ENCODE assay signal across 26 mouse cellular contexts in the genomic region with DNA sequence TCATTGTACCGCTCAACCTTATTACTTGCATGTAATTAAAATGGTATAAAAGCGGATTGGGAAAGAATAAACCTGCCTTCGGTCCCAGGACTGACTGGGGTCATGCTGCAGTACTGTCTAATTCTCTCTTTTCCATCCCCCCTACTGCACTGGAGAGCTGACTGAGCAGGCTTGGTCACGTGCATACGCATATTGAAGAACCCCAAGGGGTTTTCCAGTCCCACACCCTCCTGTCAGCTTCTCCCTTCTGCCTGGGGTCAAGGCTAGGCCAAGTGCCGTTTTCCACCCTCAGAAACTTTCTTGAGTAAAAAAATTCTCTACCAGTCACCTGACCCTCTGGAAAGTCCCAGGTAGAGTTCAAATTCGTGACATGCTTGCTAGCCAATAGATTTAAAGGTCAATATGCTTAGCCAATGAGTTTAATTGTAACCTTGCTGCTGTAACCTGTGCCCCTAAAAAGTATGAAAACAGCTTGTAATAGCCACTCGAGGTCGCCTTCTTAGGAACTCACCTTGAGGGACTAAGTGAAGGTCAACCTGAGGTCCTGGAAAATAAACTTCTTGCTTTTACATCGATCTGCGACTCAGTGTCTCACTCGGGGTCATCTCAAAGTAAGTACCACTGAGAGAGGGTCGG. TPM values are rescaled to one million over a fixed set of nuclear protein-coding genes. Genes with fewer than 3 reads are reported as not detected.
DNase-seq lines count a peak whose midpoint lies in the region; ATAC-seq lines count a peak whose summit lies in the region.
"Had no signal": no experiment of that assay in that cellular context is flagged by ENCODE, and none has a peak within 500 bp of the region (broad histone marks: within the 10 kb centered on the region; RNA-seq: fewer than 3 reads in every experiment).

No protein-coding gene starts in this region.

- H3K27ac ChIP-seq in kidney, embryonic 16.5 days (ENCODE audit: low read length): peak overlapping the region; percentile 27; the same call in 1 of the 2 replicates
- H3K27ac ChIP-seq: embryonic facial prominence, embryonic 13.5 days; forebrain, embryonic 13.5 days; hindbrain, embryonic 15.5 days; left cerebral cortex, adult 2 months; liver, embryonic 13.5 days; midbrain, embryonic 13.5 days; neural tube, embryonic 12.5 days; stomach, postnatal 0 days had no signal

- no peak overlapping the region for H3K9ac ChIP-seq in kidney, embryonic 16.5 days (replicated peaks; ENCODE audit: low read length)
- H3K9ac ChIP-seq: embryonic facial prominence, embryonic 13.5 days; forebrain, embryonic 13.5 days; hindbrain, embryonic 15.5 days; liver, embryonic 13.5 days; midbrain, embryonic 13.5 days; neural tube, embryonic 12.5 days had no signal

- no peaks in the 10 kb centered on the region for H3K9me3 ChIP-seq in kidney, embryonic 16.5 days (ENCODE audit: low read length)
- H3K9me3 ChIP-seq: embryonic facial prominence, embryonic 13.5 days; forebrain, embryonic 13.5 days; hindbrain, embryonic 15.5 days; liver, embryonic 13.5 days; midbrain, embryonic 13.5 days; neural tube, embryonic 12.5 days had no signal

- no peak for DNase-seq in kidney, adult 11 months
- peak; percentile 59 for DNase-seq in CD4-positive, CD25-positive, alpha-beta regulatory T cell, adult 2 months (ENCODE audit: low read depth, low spot score)
- peak; percentile 88 for DNase-seq in ES-CJ7 (ENCODE audit: low read depth, low spot score)
- DNase-seq in induced T-regulatory cell, adult 2 months (ENCODE audit: low read depth): peak; percentile 82
- DNase-seq: adrenal gland, adult 2 months; cerebellum, adult 18-20 months; cerebellum, postnatal 14 days; kidney, adult 8-10 months; layer of hippocampus, adult 9-11 months; liver, embryonic 13.5 days; lung, adult 2 months; lung, postnatal 14 days; right cerebral cortex, postnatal 4 days had no signal

- H3K27me3 ChIP-seq in kidney, embryonic 16.5 days (ENCODE audit: insufficient read depth, low read length): no peaks in the 10 kb centered on the region
- H3K27me3 ChIP-seq: embryonic facial prominence, embryonic 13.5 days; hindbrain, embryonic 15.5 days; neural tube, embryonic 12.5 days had no signal

- no peak overlapping the region for H3K4me2 ChIP-seq in kidney, embryonic 16.5 days (replicated peaks; ENCODE audit: low read depth, low read length)
- H3K4me2 ChIP-seq: embryonic facial prominence, embryonic 13.5 days; forebrain, embryonic 13.5 days; hindbrain, embryonic 15.5 days; liver, embryonic 13.5 days; midbrain, embryonic 13.5 days; neural tube, embryonic 12.5 days had no signal

- no peak; the same call in 1 of the 2 replicates for ATAC-seq in kidney, embryonic 16.5 days (ENCODE audit: low FRiP score, low TSS enrichment)
- ATAC-seq in erythroblast, adult 5-6 weeks (replicated peaks; ENCODE audit: low FRiP score, poor library complexity, severe bottlenecking): no peak
- no peak for ATAC-seq in inflammation-experienced regulatory T-cells, adult 6 months
- ATAC-seq: forebrain, embryonic 13.5 days; midbrain, embryonic 13.5 days had no signal

- no peaks in the 10 kb centered on the region for H3K36me3 ChIP-seq in kidney, embryonic 16.5 days (ENCODE audit: insufficient read depth, low read length)
- H3K36me3 ChIP-seq: embryonic facial prominence, embryonic 13.5 days; hindbrain, embryonic 15.5 days; liver, embryonic 13.5 days; midbrain, embryonic 13.5 days; neural tube, embryonic 12.5 days had no signal

- WGBS in kidney, embryonic 16.5 days: 72% methylated on average over 13 of the region's 13 CpGs

- 0 out of 2 replicates have a peak, but pooled peaks cover 4% of the 10 kb centered on the region for H3K4me1 ChIP-seq in kidney, embryonic 16.5 days (ENCODE audit: insufficient read depth, low read length)
- H3K4me1 ChIP-seq: embryonic facial prominence, embryonic 13.5 days; forebrain, embryonic 13.5 days; hindbrain, embryonic 15.5 days; liver, embryonic 13.5 days; midbrain, embryonic 13.5 days; neural tube, embryonic 12.5 days had no signal

- no peak overlapping the region for H3K4me3 ChIP-seq in kidney, embryonic 16.5 days (ENCODE audit: low read length)
- H3K4me3 ChIP-seq: embryonic facial prominence, embryonic 13.5 days; forebrain, embryonic 13.5 days; hindbrain, embryonic 15.5 days; left cerebral cortex, adult 2 months; liver, embryonic 13.5 days; midbrain, embryonic 13.5 days; neural tube, embryonic 12.5 days had no signal

RNA-seq across cellular contexts. Expression of gene Pigz, which starts 7.0 kb away (rescaled TPM):
- 1.0 and 1.4 TPM in 2 replicates for polyA plus RNA-seq in kidney, embryonic 16.5 days (2015; fragmentation: Nextera tagmentation; extraction: Ambion mirVana)
- 1.9 TPM in 1 of 2 replicates, not detected in the other for total RNA-seq in erythroblast, adult 5-6 weeks (2015; ENCODE audit: low replicate concordance)
- total RNA-seq in erythroblast, adult 5-6 weeks (2017; ENCODE audit: low replicate concordance): 0.09 and 0.98 TPM in 2 replicates
- polyA plus RNA-seq in inflammation-experienced regulatory T-cells, adult 6 months (2017; shearing (Covaris generic)): under 1 TPM in 1 of 3 experiments, not detected in 2; 0.36 TPM
- total RNA-seq: hematopoietic stem cell, adult 5-6 weeks; megakaryocyte, adult 5-6 weeks had no signal

RNA-seq across cellular contexts. Expression of gene 0610012G03Rik, which starts 21.6 kb away (rescaled TPM):
- 96.2 and 103 TPM in 2 replicates for polyA plus RNA-seq in kidney, embryonic 16.5 days (2015; fragmentation: Nextera tagmentation; extraction: Ambion mirVana)
- total RNA-seq in erythroblast, adult 5-6 weeks (2015; ENCODE audit: low replicate concordance): 3.1 and 14.0 TPM in 2 replicates
- 1.3 and 7.2 TPM in 2 replicates for total RNA-seq in erythroblast, adult 5-6 weeks (2017; ENCODE audit: low replicate concordance)
- 10 to 100 TPM in 1 of 3 experiments, 1 to 10 TPM in 1, under 1 TPM in 1; 0.54 to 12.2 (median 3.0) TPM for polyA plus RNA-seq in inflammation-experienced regulatory T-cells, adult 6 months (2017; shearing (Covaris generic))

RNA-seq across cellular contexts. Expression of gene Ncbp2, which starts 21.6 kb away (rescaled TPM):
- 115 and 119 TPM in 2 replicates for polyA plus RNA-seq in kidney, embryonic 16.5 days (2015; fragmentation: Nextera tagmentation; extraction: Ambion mirVana)
- total RNA-seq in erythroblast, adult 5-6 weeks (2015; ENCODE audit: low replicate concordance): 3.1 and 11.7 TPM in 2 replicates
- total RNA-seq in erythroblast, adult 5-6 weeks (2017; ENCODE audit: low replicate concordance): 4.9 and 8.9 TPM in 2 replicates
- 10 to 100 TPM; 27.3 to 45.9 (median 35.4) TPM for polyA plus RNA-seq in inflammation-experienced regulatory T-cells, adult 6 months (2017; shearing (Covaris generic))

RNA-seq across cellular contexts. Expression of gene Meltf, which starts 48.1 kb away (rescaled TPM):
- polyA plus RNA-seq in kidney, embryonic 16.5 days (2015; fragmentation: Nextera tagmentation; extraction: Ambion mirVana): 0.66 and 0.90 TPM in 2 replicates
- total RNA-seq in erythroblast, adult 5-6 weeks (2015; ENCODE audit: low replicate concordance): not detected in 2 replicates
- not detected in 2 replicates for total RNA-seq in erythroblast, adult 5-6 weeks (2017; ENCODE audit: low replicate concordance)
- not detected for polyA plus RNA-seq in inflammation-experienced regulatory T-cells, adult 6 months (2017; shearing (Covaris generic))
- total RNA-seq: adrenal gland, adult 2 months; gastrocnemius, adult 18-20 months; hematopoietic stem cell, adult 5-6 weeks; megakaryocyte, adult 5-6 weeks had no signal
- polyA plus RNA-seq: stomach, postnatal 0 days had no signal
